Mouse (Mus musculus) layer of hippocampus, postnatal 25 days (tissue): ENCODE measurements around the gene Cabp2. TPM values are rescaled to one million over a fixed set of nuclear protein-coding genes. Genes with fewer than 3 reads are reported as not detected.

ENCODE experiments used
- DNase-seq, 2 experiments: peaks; one replicate each; pipeline ENCODE4 v3.0.0; 2022; ENCODE audit warnings: mixed read lengths in 2 of 2, low spot score in 1 of 2; ENCODE audit errors: extremely low spot score in 1 of 2
- total RNA-seq, 2 experiments: library from RNA; stranded (reverse); gene quantifications; 2 replicates each; pipeline ENCODE4 v1.2.3; 2021

The Cabp2 gene
- total RNA-seq, 2 experiments from 2014 or later = not detected

GRCm38 (mm10) chr19:4099056-4099455 lies 17.7 kb downstream of the Cabp2 start:
- DNase-seq = peak; percentile 81 to 92

- DNase-seq = peak in 1 of 2 experiments; percentile 43
Measured at GRCm38 (mm10) chr19:4099837-4100717, 18.7 kb downstream of the Cabp2 start, which contains the start of gene Pitpnm1. Gene Pitpnm1, plus strand, starts transcription at chr19:4099998.

GRCm38 (mm10) chr19:4100718-4101261 lies 19.4 kb downstream of the Cabp2 start:
- peak; percentile 58 to 68 for DNase-seq

- no peak for DNase-seq
Measured at GRCm38 (mm10) chr19:4101466-4101865, 20.1 kb downstream of the Cabp2 start.

- no peak for DNase-seq
Measured at GRCm38 (mm10) chr19:4102049-4102448, 20.7 kb downstream of the Cabp2 start.

GRCm38 (mm10) chr19:4102626-4103025 lies 21.2 kb downstream of the Cabp2 start:
- no peak for DNase-seq

GRCm38 (mm10) chr19:4103294-4103693 lies 21.9 kb downstream of the Cabp2 start:
- DNase-seq = no peak

- DNase-seq = no peak
Measured at GRCm38 (mm10) chr19:4103792-4104191, 22.4 kb downstream of the Cabp2 start.

- no peak for DNase-seq
Measured at GRCm38 (mm10) chr19:4104675-4105194, 23.4 kb downstream of the Cabp2 start.

GRCm38 (mm10) chr19:4106654-4107053 lies 25.3 kb downstream of the Cabp2 start:
- DNase-seq = no peak

GRCm38 (mm10) chr19:4108535-4108934 lies 27.2 kb downstream of the Cabp2 start:
- DNase-seq = no peak

- DNase-seq = no peak
Measured at GRCm38 (mm10) chr19:4112063-4112960, 30.9 kb downstream of the Cabp2 start.

GRCm38 (mm10) chr19:4113186-4113805 lies 31.9 kb downstream of the Cabp2 start:
- peak in 1 of 2 experiments; percentile 75 for DNase-seq

- DNase-seq = no peak
Measured at GRCm38 (mm10) chr19:4113806-4114230, 32.4 kb downstream of the Cabp2 start.

GRCm38 (mm10) chr19:4114551-4114950 lies 33.2 kb downstream of the Cabp2 start:
- no peak for DNase-seq

- no peak for DNase-seq
Measured at GRCm38 (mm10) chr19:4115144-4115543, 33.8 kb downstream of the Cabp2 start.

GRCm38 (mm10) chr19:4115816-4116215 lies 34.4 kb downstream of the Cabp2 start:
- DNase-seq = no peak

- DNase-seq = no peak
Measured at GRCm38 (mm10) chr19:4117006-4117405, 35.6 kb downstream of the Cabp2 start.

GRCm38 (mm10) chr19:4118350-4118749 lies 37.0 kb downstream of the Cabp2 start:
- no peak for DNase-seq
